Mouse (Mus musculus) bone marrow macrophage, adult 2 months (primary cell): ENCODE data around the gene Ctnna3.

Source experiments
- CTCF ChIP-seq: IDR thresholded peaks from 2 replicates; pipeline ENCODE4 v1.5.1; 2012; ENCODE audit warnings: low read depth, mild to moderate bottlenecking, low read length, moderate library complexity
- POLR2A ChIP-seq: IDR thresholded peaks from 2 replicates; pipeline ENCODE4 v1.6.1; 2012; ENCODE audit warnings: mild to moderate bottlenecking, low read depth, low read length, borderline replicate concordance

- TF ChIP-seq CTCF = no peak
- no peak for TF ChIP-seq POLR2A
Measured at GRCm38 (mm10) chr10:63689233-63689632, 259.3 kb downstream of the Ctnna3 start.
